Mouse (Mus musculus) cerebellum, adult 11-12 months (tissue): Measurements from ENCODE around the gene Syap1.

Source experiments
- DNase-seq: peaks from one replicate; pipeline ENCODE4 v3.0.0; 2022

The Syap1 gene

DNA sequence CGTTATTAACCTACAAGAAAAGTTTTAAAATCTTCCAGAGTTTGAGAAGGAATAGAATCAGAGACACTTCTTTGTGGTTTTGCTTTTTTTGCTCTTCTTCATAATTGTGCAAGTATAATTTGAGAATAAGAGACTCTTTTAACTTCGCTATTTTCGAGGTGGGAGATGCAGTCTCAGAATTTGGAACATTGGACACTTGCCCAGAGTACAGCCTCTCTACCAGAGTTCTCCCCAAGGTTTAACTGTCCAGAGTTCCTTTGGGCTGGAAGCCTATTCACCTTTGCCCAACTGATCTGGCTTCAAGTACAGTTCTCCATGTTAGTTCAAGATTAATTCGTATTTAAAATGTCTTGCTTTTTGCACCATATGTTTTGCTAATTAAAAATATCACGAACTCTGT is 58.5 kb downstream of the Syap1 start:
- DNase-seq, result no peak

DNA sequence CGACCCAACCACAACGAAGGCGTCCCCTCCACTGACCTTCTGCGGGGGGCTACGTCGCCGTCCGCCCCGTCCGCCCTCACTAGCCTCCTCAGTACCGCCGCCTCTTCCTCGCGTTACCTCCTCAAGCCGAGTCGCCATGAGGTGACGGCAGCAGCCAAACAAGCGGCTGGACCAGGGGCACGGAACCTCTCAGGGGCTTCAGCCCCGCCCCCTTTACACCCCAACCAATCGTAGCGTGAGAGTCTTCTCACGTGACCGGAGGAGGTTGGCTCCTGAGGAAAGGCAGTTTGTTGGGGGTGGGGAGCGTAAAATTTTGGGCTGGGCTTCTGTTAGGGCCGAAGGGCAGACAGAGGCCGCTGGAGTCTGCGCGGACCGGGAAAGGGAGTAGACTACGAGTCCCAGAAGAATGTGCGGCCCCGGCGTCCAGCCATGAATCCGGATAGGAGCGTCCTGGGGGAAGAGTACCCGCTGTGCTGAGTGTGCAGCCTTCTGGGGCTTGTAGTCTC is 59.0 kb downstream of the Syap1 start, which contains the start of gene Txlng:
TSS of gene Txlng (minus strand) at position 252 of the 506 bp plus-strand sequence.
- DNase-seq, result peak; percentile 98

DNA sequence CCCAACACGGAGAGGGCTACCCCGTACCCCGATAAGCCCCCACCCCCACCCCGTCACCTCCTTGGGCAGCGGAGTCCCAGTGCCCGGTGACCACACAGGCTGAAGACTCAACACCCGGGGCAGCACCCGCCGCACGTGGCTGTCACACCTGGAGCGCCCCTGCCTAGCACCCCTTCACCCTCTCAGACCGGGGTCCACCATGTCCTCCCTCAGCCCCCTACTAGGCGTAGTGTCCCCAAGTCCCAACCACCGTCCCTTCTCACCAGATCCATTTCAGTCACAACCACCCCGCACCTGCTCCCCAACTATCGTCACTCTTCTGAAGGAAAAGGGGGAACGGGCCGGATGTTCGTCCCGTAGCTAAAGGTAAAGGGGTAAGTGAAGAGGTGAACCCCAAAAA is 59.5 kb downstream of the Syap1 start:
- DNase-seq, result no peak

DNA sequence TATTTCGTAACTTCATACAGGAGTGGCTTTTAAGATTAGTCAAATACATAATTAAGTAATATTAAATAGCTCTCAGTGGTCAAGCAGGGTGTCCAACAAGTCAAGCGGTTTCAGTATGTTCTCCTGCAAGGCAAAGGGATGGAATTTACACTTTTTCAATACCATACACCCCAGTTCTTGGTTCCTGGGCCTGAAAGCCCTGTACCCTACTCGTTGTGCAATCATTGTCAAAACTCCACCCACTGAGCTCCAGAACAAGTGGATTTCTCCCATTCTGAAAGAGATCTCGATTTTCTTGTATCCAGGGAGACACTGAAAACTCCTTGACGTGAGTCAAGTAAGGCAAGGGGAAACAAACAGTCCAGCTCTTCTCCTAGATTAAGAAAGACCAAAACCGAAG is 60.2 kb downstream of the Syap1 start:
- no peak for DNase-seq
